Mouse (Mus musculus): ENCODE data around the gene Gm1043.

Gm1043 gene

GRCm38 (mm10) chr5:37085241-37085640 is at the start of gene Gm1043:
TSS of gene Gm1043 (plus strand) at chr5:37085370.
- no peak for DNase-seq (ENCODE audit: low spot score in 2 of 2)

- DNase-seq (ENCODE audit: low spot score in 2 of 2): no peak
Observed at GRCm38 (mm10) chr5:37035896-37036295, 49.3 kb upstream of the Gm1043 start.

GRCm38 (mm10) chr5:37036884-37037283 is 48.3 kb upstream of the Gm1043 start:
- DNase-seq (ENCODE audit: low spot score in 2 of 2): no peak

- DNase-seq (ENCODE audit: low spot score in 2 of 2): no peak
Observed at GRCm38 (mm10) chr5:37039908-37040307, 45.3 kb upstream of the Gm1043 start.

GRCm38 (mm10) chr5:37040711-37041110 is 44.5 kb upstream of the Gm1043 start:
- DNase-seq (ENCODE audit: low spot score in 2 of 2): no peak

- DNase-seq (ENCODE audit: low spot score in 2 of 2): no peak
Observed at GRCm38 (mm10) chr5:37041651-37042050, 43.5 kb upstream of the Gm1043 start.

- DNase-seq (ENCODE audit: low spot score in 2 of 2): no peak
Observed at GRCm38 (mm10) chr5:37042934-37043333, 42.2 kb upstream of the Gm1043 start.

GRCm38 (mm10) chr5:37044793-37045192 is 40.4 kb upstream of the Gm1043 start:
- DNase-seq (ENCODE audit: low spot score in 2 of 2): no peak

- no peak for DNase-seq (ENCODE audit: low spot score in 2 of 2)
Observed at GRCm38 (mm10) chr5:37045582-37045981, 39.6 kb upstream of the Gm1043 start.

- no peak for DNase-seq (ENCODE audit: low spot score in 2 of 2)
Observed at GRCm38 (mm10) chr5:37046791-37047190, 38.4 kb upstream of the Gm1043 start.

GRCm38 (mm10) chr5:37047206-37047915 is 37.8 kb upstream of the Gm1043 start:
- DNase-seq (ENCODE audit: low spot score in 2 of 2): no peak

- DNase-seq (ENCODE audit: low spot score in 2 of 2): no peak
Observed at GRCm38 (mm10) chr5:37047992-37048391, 37.2 kb upstream of the Gm1043 start.

GRCm38 (mm10) chr5:37049111-37049510 is 36.1 kb upstream of the Gm1043 start:
- no peak for DNase-seq (ENCODE audit: low spot score in 2 of 2)

GRCm38 (mm10) chr5:37050521-37051373 is 34.4 kb upstream of the Gm1043 start:
- no peak for DNase-seq (ENCODE audit: low spot score in 2 of 2)

GRCm38 (mm10) chr5:37051374-37052100 is 33.6 kb upstream of the Gm1043 start:
- DNase-seq (ENCODE audit: low spot score in 2 of 2): no peak

- DNase-seq (ENCODE audit: low spot score in 2 of 2): peak; percentile 44 to 77
Observed at GRCm38 (mm10) chr5:37052846-37053245, 32.3 kb upstream of the Gm1043 start.

GRCm38 (mm10) chr5:37055789-37056188 is 29.4 kb upstream of the Gm1043 start:
- no peak for DNase-seq (ENCODE audit: low spot score in 2 of 2)

GRCm38 (mm10) chr5:37056471-37056870 is 28.7 kb upstream of the Gm1043 start:
- no peak for DNase-seq (ENCODE audit: low spot score in 2 of 2)

- DNase-seq (ENCODE audit: low spot score in 2 of 2): no peak
Observed at GRCm38 (mm10) chr5:37061612-37062011, 23.6 kb upstream of the Gm1043 start.

- peak in 1 of 2 experiments; percentile 34 for DNase-seq (ENCODE audit: low spot score in 2 of 2)
Observed at GRCm38 (mm10) chr5:37064454-37065449, 20.4 kb upstream of the Gm1043 start.
